Mouse (Mus musculus): Measurements from ENCODE around the gene Twf2.

Twf2 gene

GRCm38 (mm10) chr9:106236156-106236817 is 33.4 kb downstream of the Twf2 start:
- DNase-seq (ENCODE audit: inconsistent age in 2 of 2, low spot score in 1 of 2): peak; percentile 54 to 79

GRCm38 (mm10) chr9:106236818-106237211 is 33.9 kb downstream of the Twf2 start:
- peak in 1 of 2 experiments; percentile 76 for DNase-seq (ENCODE audit: inconsistent age in 2 of 2, low spot score in 1 of 2)

GRCm38 (mm10) chr9:106237401-106237800 is 34.5 kb downstream of the Twf2 start:
- DNase-seq (ENCODE audit: inconsistent age in 2 of 2, low spot score in 1 of 2): peak in 1 of 2 experiments; percentile 68

GRCm38 (mm10) chr9:106237878-106238277 is 35.0 kb downstream of the Twf2 start:
- peak in 1 of 2 experiments; percentile 71 for DNase-seq (ENCODE audit: inconsistent age in 2 of 2, low spot score in 1 of 2)

- peak; percentile 31 to 74 for DNase-seq (ENCODE audit: inconsistent age in 2 of 2, low spot score in 1 of 2)
These were observed 38.7 kb downstream of the Twf2 start for GRCm38 (mm10) chr9:106241541-106242164.

GRCm38 (mm10) chr9:106242813-106243488 is 40.0 kb downstream of the Twf2 start:
- peak; percentile 68 to 86 for DNase-seq (ENCODE audit: inconsistent age in 2 of 2, low spot score in 1 of 2)

- DNase-seq (ENCODE audit: inconsistent age in 2 of 2, low spot score in 1 of 2): peak; percentile 27 to 50
These were observed 46.6 kb downstream of the Twf2 start for GRCm38 (mm10) chr9:106249550-106249949.

GRCm38 (mm10) chr9:106250245-106250644 is 47.3 kb downstream of the Twf2 start:
- DNase-seq (ENCODE audit: inconsistent age in 2 of 2, low spot score in 1 of 2): peak in 1 of 2 experiments; percentile 19

GRCm38 (mm10) chr9:106251066-106251465 is 48.2 kb downstream of the Twf2 start:
- DNase-seq (ENCODE audit: inconsistent age in 2 of 2, low spot score in 1 of 2): peak; percentile 67 to 79

- peak; percentile 81 to 92 for DNase-seq (ENCODE audit: inconsistent age in 2 of 2, low spot score in 1 of 2)
These were observed 51.1 kb downstream of the Twf2 start for GRCm38 (mm10) chr9:106254001-106254400.

GRCm38 (mm10) chr9:106258412-106258811 is 55.5 kb downstream of the Twf2 start:
- DNase-seq (ENCODE audit: inconsistent age in 2 of 2, low spot score in 1 of 2): peak in 1 of 2 experiments; percentile 51

GRCm38 (mm10) chr9:106258990-106259389 is 56.1 kb downstream of the Twf2 start:
- DNase-seq (ENCODE audit: inconsistent age in 2 of 2, low spot score in 1 of 2): no peak

GRCm38 (mm10) chr9:106261058-106261457 is 58.1 kb downstream of the Twf2 start:
- DNase-seq (ENCODE audit: inconsistent age in 2 of 2, low spot score in 1 of 2): peak in 1 of 2 experiments; percentile 44

- no peak for DNase-seq (ENCODE audit: inconsistent age in 2 of 2, low spot score in 1 of 2)
These were observed 58.6 kb downstream of the Twf2 start for GRCm38 (mm10) chr9:106261491-106261890.

- no peak for DNase-seq (ENCODE audit: inconsistent age in 2 of 2, low spot score in 1 of 2)
These were observed 59.2 kb downstream of the Twf2 start for GRCm38 (mm10) chr9:106262075-106262474.

- peak in 1 of 2 experiments; percentile 40 for DNase-seq (ENCODE audit: inconsistent age in 2 of 2, low spot score in 1 of 2)
These were observed 60.5 kb downstream of the Twf2 start for GRCm38 (mm10) chr9:106263381-106263924.
